Mouse (Mus musculus): ENCODE data around the gene Npas3. TPM values are rescaled to one million over a fixed set of nuclear protein-coding genes. Genes with fewer than 3 reads are reported as not detected.

Gene Npas3
- polyA plus RNA-seq, 1 experiment from 2014 or later = 0.28 TPM

- H3K27ac ChIP-seq (ENCODE audit: low read length) = no peak overlapping the region
- H3K4me2 ChIP-seq (ENCODE audit: low read depth, low read length) = no peak overlapping the region
- ATAC-seq (ENCODE audit: low read depth) = no peak
- H3K9ac ChIP-seq (ENCODE audit: low read length) = no peak overlapping the region
- peaks cover 66% of the 10 kb centered on the region for H3K27me3 ChIP-seq (ENCODE audit: control insufficient read depth, insufficient read depth, low read depth, low read length)
- 57% methylated on average over 11 of the region's 11 CpGs for WGBS
- H3K4me1 ChIP-seq (replicated peaks; ENCODE audit: control insufficient read depth, insufficient read depth, low read length) = peaks cover 9% of the 10 kb centered on the region
- H3K36me3 ChIP-seq (ENCODE audit: control insufficient read depth, insufficient read depth, low read length) = no peaks in the 10 kb centered on the region
- H3K4me3 ChIP-seq (ENCODE audit: low read length) = no peak overlapping the region
- no peaks in the 10 kb centered on the region for H3K9me3 ChIP-seq (ENCODE audit: control insufficient read depth, low read length)
These were observed 817.1 kb downstream of the Npas3 start for GRCm38 (mm10) chr12:54065607-54066006.

GRCm38 (mm10) chr12:54067419-54067818, 818.9 kb downstream of the Npas3 start:
- Histone ChIP-seq H3K27ac (ENCODE audit: low read length) (no peak overlapping the region), H3K36me3 (ENCODE audit: control insufficient read depth, insufficient read depth, low read length) (no peaks in the 10 kb centered on the region), H3K4me2 (ENCODE audit: low read depth, low read length) (peak overlapping the region; percentile 75), H3K27me3 (ENCODE audit: control insufficient read depth, insufficient read depth, low read depth, low read length) (peaks cover 54% of the 10 kb centered on the region), H3K9me3 (ENCODE audit: control insufficient read depth, low read length) (no peaks in the 10 kb centered on the region), H3K9ac (ENCODE audit: low read length) (no peak overlapping the region; the same call in 1 of the 2 replicates), H3K4me3 (ENCODE audit: low read length) (peak overlapping the region; percentile 46), H3K4me1 (replicated peaks; ENCODE audit: control insufficient read depth, insufficient read depth, low read length) (peaks cover 9% of the 10 kb centered on the region)
- 29% methylated on average over 14 of the region's 14 CpGs for WGBS
- no peak for ATAC-seq (ENCODE audit: low read depth)

GRCm38 (mm10) chr12:54067886-54068756, 819.6 kb downstream of the Npas3 start:
- no peaks in the 10 kb centered on the region for H3K9me3 ChIP-seq (ENCODE audit: control insufficient read depth, low read length)
- 4% methylated on average over 83 of the region's 84 CpGs for WGBS
- H3K4me2 ChIP-seq (ENCODE audit: low read depth, low read length) = peak overlapping the region; percentile 75
- H3K4me1 ChIP-seq (replicated peaks; ENCODE audit: control insufficient read depth, insufficient read depth, low read length) = peaks cover 9% of the 10 kb centered on the region
- H3K9ac ChIP-seq (ENCODE audit: low read length) = peak overlapping the region; percentile 47; the same call in 1 of the 2 replicates
- ATAC-seq (ENCODE audit: low read depth) = peak; percentile 67
- H3K36me3 ChIP-seq (ENCODE audit: control insufficient read depth, insufficient read depth, low read length) = no peaks in the 10 kb centered on the region
- H3K27me3 ChIP-seq (ENCODE audit: control insufficient read depth, insufficient read depth, low read depth, low read length) = peaks cover 50% of the 10 kb centered on the region
- H3K4me3 ChIP-seq (ENCODE audit: low read length) = peak overlapping the region; percentile 46
- no peak overlapping the region for H3K27ac ChIP-seq (ENCODE audit: low read length)

DNA sequence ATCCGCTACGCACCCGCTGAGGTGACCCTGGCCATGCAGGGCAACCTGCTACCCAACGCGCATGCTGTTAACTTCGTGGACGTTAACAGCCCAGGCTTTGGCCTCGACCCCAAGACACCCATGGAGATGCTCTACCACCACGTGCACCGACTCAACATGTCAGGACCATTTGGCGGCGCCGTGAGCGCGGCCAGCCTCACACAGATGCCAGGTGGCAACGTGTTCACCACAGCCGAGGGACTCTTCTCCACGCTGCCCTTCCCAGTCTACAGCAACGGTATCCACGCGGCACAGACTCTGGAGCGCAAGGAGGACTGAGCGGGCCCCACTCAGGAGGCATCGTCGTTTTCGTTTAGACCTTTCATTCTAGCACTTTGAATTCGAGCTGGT, 820.3 kb downstream of the Npas3 start:
- Histone ChIP-seq H3K27ac (ENCODE audit: low read length) (no peak overlapping the region), H3K9ac (ENCODE audit: low read length) (no peak overlapping the region), H3K4me3 (ENCODE audit: low read length) (no peak overlapping the region; the same call in 1 of the 2 replicates), H3K27me3 (ENCODE audit: control insufficient read depth, insufficient read depth, low read depth, low read length) (peaks cover 50% of the 10 kb centered on the region), H3K9me3 (ENCODE audit: control insufficient read depth, low read length) (no peaks in the 10 kb centered on the region), H3K4me2 (ENCODE audit: low read depth, low read length) (peak overlapping the region; percentile 75; the same call in 1 of the 2 replicates), H3K4me1 (replicated peaks; ENCODE audit: control insufficient read depth, insufficient read depth, low read length) (peaks cover 9% of the 10 kb centered on the region), H3K36me3 (ENCODE audit: control insufficient read depth, insufficient read depth, low read length) (no peaks in the 10 kb centered on the region)
- ATAC-seq (ENCODE audit: low read depth) = no peak
- 61% methylated on average over 27 of the region's 27 CpGs for WGBS

- Histone ChIP-seq H3K4me1 (replicated peaks; ENCODE audit: control insufficient read depth, insufficient read depth, low read length) (no peaks in the 10 kb centered on the region), H3K27ac (ENCODE audit: low read length) (no peak overlapping the region), H3K36me3 (ENCODE audit: control insufficient read depth, insufficient read depth, low read length) (no peaks in the 10 kb centered on the region), H3K9me3 (ENCODE audit: control insufficient read depth, low read length) (no peaks in the 10 kb centered on the region), H3K9ac (ENCODE audit: low read length) (no peak overlapping the region), H3K27me3 (ENCODE audit: control insufficient read depth, insufficient read depth, low read depth, low read length) (peaks cover 14% of the 10 kb centered on the region), H3K4me2 (ENCODE audit: low read depth, low read length) (no peak overlapping the region), H3K4me3 (ENCODE audit: low read length) (no peak overlapping the region)
- no peak for ATAC-seq (ENCODE audit: low read depth)
- WGBS = 82% methylated on average over 2 of the region's 2 CpGs
These were observed 825.5 kb downstream of the Npas3 start for GRCm38 (mm10) chr12:54074012-54074411.

GRCm38 (mm10) chr12:54080996-54081395, 832.5 kb downstream of the Npas3 start:
- H3K36me3 ChIP-seq (ENCODE audit: control insufficient read depth, insufficient read depth, low read length) = no peaks in the 10 kb centered on the region
- H3K27ac ChIP-seq (ENCODE audit: low read length) = no peak overlapping the region
- H3K9ac ChIP-seq (ENCODE audit: low read length) = no peak overlapping the region
- no peak overlapping the region for H3K4me2 ChIP-seq (ENCODE audit: low read depth, low read length)
- peaks cover 2% of the 10 kb centered on the region; the same call in 1 of the 2 replicates for H3K27me3 ChIP-seq (ENCODE audit: control insufficient read depth, insufficient read depth, low read depth, low read length)
- H3K9me3 ChIP-seq (ENCODE audit: control insufficient read depth, low read length) = no peaks in the 10 kb centered on the region
- ATAC-seq (ENCODE audit: low read depth) = no peak
- WGBS = 93% methylated on average over 3 of the region's 3 CpGs
- H3K4me3 ChIP-seq (ENCODE audit: low read length) = no peak overlapping the region
- H3K4me1 ChIP-seq (replicated peaks; ENCODE audit: control insufficient read depth, insufficient read depth, low read length) = no peaks in the 10 kb centered on the region

DNA sequence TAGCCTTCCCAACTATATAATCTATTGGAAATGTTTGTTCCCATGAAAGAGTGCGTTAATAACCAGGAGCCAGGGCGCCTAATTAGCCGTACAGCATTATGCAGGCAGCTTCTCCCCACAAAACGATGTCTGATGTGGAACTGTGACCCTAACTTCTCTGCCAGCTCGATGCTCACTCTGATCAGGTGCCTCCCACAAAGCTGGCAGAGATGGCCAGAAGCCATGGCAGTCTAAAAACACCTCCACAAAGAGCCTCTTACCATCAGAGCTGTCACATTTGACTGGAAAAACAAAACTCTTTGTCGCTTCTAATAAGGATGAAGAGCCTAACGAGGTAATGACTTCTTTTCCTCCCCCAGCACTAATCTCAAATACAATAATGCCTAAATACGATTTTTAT, 845.3 kb downstream of the Npas3 start:
- no peak overlapping the region for H3K4me2 ChIP-seq (ENCODE audit: low read depth, low read length)
- H3K36me3 ChIP-seq (ENCODE audit: control insufficient read depth, insufficient read depth, low read length) = no peaks in the 10 kb centered on the region
- H3K4me1 ChIP-seq (replicated peaks; ENCODE audit: control insufficient read depth, insufficient read depth, low read length) = no peaks in the 10 kb centered on the region
- H3K9me3 ChIP-seq (ENCODE audit: control insufficient read depth, low read length) = no peaks in the 10 kb centered on the region
- ATAC-seq (ENCODE audit: low read depth) = no peak
- H3K27me3 ChIP-seq (ENCODE audit: control insufficient read depth, insufficient read depth, low read depth, low read length) = peaks cover 5% of the 10 kb centered on the region; the same call in 1 of the 2 replicates
- no peak overlapping the region for H3K27ac ChIP-seq (ENCODE audit: low read length)
- WGBS = 73% methylated on average over 8 of the region's 8 CpGs
- no peak overlapping the region for H3K4me3 ChIP-seq (ENCODE audit: low read length)
- no peak overlapping the region for H3K9ac ChIP-seq (ENCODE audit: low read length)

DNA sequence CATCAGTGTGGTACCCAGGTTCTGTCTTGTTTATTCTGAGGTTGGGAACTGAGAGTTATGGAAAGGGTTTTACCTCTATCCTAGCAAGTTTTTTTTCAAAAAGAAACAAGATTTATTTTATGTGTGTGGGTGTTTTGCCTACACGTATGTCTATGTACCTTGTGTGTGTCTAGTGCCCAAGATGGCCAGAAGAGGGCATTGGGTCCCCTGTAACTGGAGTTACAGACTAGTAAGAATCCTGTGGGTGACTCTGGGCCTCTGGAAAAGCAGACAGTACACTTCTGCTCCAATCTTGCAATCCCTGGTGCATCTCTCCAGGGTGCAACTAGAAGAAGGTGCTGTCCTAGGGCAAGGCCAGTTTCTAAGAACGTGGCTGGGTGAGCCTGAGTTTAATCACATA, 848.0 kb downstream of the Npas3 start:
- Histone ChIP-seq H3K4me2 (ENCODE audit: low read depth, low read length) (no peak overlapping the region), H3K27me3 (ENCODE audit: control insufficient read depth, insufficient read depth, low read depth, low read length) (peaks cover 5% of the 10 kb centered on the region; the same call in 1 of the 2 replicates), H3K4me3 (ENCODE audit: low read length) (no peak overlapping the region), H3K36me3 (ENCODE audit: control insufficient read depth, insufficient read depth, low read length) (no peaks in the 10 kb centered on the region), H3K9ac (ENCODE audit: low read length) (no peak overlapping the region), H3K4me1 (replicated peaks; ENCODE audit: control insufficient read depth, insufficient read depth, low read length) (no peaks in the 10 kb centered on the region), H3K27ac (ENCODE audit: low read length) (no peak overlapping the region), H3K9me3 (ENCODE audit: control insufficient read depth, low read length) (no peaks in the 10 kb centered on the region)
- 59% methylated on average over 2 of the region's 2 CpGs for WGBS
- ATAC-seq (ENCODE audit: low read depth) = no peak

GRCm38 (mm10) chr12:54098136-54098535, 849.7 kb downstream of the Npas3 start:
- Histone ChIP-seq H3K27me3 (ENCODE audit: control insufficient read depth, insufficient read depth, low read depth, low read length) (peaks cover 5% of the 10 kb centered on the region; the same call in 1 of the 2 replicates), H3K27ac (ENCODE audit: low read length) (no peak overlapping the region), H3K4me3 (ENCODE audit: low read length) (no peak overlapping the region), H3K9ac (ENCODE audit: low read length) (no peak overlapping the region), H3K4me1 (replicated peaks; ENCODE audit: control insufficient read depth, insufficient read depth, low read length) (no peaks in the 10 kb centered on the region), H3K36me3 (ENCODE audit: control insufficient read depth, insufficient read depth, low read length) (no peaks in the 10 kb centered on the region), H3K9me3 (ENCODE audit: control insufficient read depth, low read length) (no peaks in the 10 kb centered on the region), H3K4me2 (ENCODE audit: low read depth, low read length) (no peak overlapping the region)
- WGBS = 74% methylated on average over 6 of the region's 6 CpGs
- ATAC-seq (ENCODE audit: low read depth) = no peak
